Mouse (Mus musculus) ovary, postnatal 14 days (tissue): ENCODE measurements at regions not wholly inside any gene's neighbourhood (a gene's known extent, or its start where the extent isn't known, plus 50 kb on each side); places are given as distances from the start of the nearest gene placed in this dataset.

Experiments
- DNase-seq: peaks from one replicate; pipeline ENCODE4 v3.0.0; 2022; ENCODE audit warnings: low spot score

DNA sequence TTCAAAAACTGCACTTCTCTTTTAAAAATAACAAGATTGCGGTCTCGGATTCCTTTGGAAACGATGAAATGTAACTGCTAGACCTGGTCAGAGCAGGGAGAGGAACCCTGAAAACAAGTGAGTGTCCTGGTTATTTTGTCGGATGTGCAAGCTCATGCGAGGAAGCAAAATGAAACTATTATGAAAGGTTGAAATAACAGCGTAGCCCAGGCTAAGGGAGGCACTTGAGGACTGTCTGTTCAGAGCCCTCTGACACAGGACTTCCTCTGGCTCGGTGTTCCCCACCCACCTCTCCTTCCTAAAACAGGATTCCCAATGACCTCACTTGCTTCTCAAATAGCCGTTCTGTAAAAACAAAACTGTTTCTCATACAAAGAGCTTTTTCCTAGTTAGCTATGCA is 51.3 kb upstream of the S1pr1 start:
- no peak for DNase-seq

DNA sequence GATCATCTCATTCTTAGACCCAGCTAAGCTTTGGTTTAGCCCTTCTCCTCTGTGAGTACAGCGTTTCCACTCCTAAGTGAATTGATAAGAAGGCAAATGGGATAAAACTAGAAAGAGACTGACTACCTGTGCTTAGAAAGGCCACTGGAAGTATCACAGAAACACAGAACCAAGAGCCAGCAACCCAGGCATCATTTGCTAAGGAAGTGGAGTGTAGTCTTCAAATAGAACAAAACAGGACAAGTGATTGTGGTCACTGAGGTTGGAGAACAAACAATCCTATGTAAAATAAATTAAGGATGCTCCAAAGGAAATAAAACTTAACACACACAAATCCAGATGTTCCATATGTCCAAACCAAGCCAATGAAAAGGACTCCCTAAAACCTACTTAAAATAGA is 53.4 kb upstream of the S1pr1 start:
- no peak for DNase-seq

GRCm38 (mm10) chr3:115768761-115769530 is 54.1 kb upstream of the S1pr1 start:
- no peak for DNase-seq

DNA sequence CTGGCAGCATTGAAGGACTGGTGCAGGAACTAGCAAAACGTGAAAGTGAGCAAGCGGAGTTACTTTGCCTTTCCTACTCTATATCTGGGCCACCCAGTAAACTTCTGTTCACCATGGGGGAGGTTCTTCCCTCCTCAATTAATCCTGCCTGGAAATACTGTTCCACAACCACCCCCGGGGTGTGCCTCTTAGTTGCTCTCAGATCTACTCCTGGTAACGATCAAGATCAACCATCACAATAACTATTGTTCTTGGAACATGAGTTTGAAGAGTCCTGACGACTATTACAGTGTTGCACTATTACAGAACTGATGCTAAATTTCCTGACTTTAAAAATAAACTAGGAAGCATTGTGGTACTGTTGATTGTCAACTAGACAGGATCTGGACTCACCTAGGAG is 57.8 kb upstream of the S1pr1 start:
- no peak for DNase-seq

DNA sequence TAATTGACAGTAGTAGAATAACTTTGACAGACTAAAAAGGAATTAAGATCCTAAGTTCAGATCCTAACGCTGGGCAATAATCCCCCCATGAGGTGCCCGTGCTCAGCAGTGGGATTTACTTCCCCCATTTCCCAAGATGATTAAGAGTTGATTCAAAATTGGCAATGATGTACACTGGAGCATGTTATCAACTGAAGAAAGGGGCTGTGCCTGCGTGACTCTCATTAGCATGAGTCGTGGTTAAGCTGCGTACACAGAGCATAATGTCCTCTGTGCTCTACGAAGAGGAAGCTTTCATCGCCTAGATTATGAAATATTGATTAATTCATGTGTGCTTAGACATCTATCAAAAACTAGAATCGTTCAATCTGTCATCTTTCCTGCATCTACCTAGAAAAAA is 59.4 kb upstream of the S1pr1 start:
- no peak for DNase-seq

DNA sequence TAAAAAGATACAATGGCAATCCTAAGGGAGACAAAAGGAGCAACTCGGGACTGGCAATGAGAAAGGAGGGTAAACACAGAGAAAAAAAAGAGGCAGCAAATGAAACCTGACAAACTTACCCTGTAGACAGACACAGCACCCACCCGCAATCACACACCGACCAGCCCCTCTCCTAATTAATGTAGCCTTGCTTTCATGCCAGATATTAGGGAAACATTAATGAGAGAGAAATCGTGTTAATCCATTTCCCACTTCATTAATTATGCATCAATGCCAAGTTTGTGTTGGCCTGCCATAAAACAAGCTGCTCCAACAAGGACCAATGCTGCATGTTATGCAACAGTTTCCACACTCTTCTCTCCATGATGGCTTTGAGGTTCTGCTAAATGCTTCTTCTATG is 59.9 kb upstream of the S1pr1 start:
- no peak for DNase-seq

GRCm38 (mm10) chr3:115779144-115779890 is 64.4 kb upstream of the S1pr1 start:
- no peak for DNase-seq

GRCm38 (mm10) chr3:115779906-115780305 is 65.0 kb upstream of the S1pr1 start:
- no peak for DNase-seq

GRCm38 (mm10) chr3:115782726-115783125 is 67.9 kb upstream of the S1pr1 start:
- DNase-seq, result no peak

DNA sequence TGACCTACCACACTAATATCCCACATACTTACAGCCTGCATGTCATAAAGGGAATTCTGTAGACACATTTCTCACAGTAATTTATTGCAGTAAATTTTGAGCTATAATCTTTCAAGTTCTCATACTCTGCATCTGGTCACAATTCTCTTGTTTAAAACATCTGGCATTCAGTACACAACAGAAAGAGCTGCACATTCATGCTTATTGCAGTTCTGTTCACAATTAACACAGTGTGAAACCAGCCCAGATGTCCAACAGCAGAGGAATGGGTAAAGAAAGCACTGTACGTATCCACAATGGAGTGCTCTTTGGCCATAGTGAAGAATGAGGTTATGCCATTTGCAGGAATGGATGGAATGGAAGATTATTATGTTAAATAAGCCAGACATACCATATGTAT is 72.5 kb upstream of the S1pr1 start:
- no peak for DNase-seq

- no peak for DNase-seq
These were observed 73.7 kb upstream of the S1pr1 start for GRCm38 (mm10) chr3:115788525-115788924.

DNA sequence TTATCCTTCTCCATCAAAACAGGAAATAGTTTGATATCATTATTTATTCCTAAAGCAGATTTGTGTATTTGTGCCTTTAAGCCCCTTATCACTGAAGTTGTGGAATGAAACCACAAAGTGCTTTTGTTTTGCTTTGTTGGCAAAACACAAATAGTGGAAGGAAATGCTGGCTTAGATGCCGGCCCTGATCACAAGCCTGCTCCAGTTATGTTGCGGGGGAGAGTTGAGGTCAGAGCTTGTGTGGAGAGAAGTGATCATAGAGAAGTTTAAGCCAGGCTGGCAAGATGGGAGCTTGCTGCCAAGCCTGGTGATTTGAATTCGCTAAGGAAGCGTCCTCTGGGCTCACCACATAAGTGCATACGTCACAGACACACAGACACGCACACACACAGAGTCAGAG is 74.2 kb upstream of the S1pr1 start:
- DNase-seq, result peak; percentile 7

DNA sequence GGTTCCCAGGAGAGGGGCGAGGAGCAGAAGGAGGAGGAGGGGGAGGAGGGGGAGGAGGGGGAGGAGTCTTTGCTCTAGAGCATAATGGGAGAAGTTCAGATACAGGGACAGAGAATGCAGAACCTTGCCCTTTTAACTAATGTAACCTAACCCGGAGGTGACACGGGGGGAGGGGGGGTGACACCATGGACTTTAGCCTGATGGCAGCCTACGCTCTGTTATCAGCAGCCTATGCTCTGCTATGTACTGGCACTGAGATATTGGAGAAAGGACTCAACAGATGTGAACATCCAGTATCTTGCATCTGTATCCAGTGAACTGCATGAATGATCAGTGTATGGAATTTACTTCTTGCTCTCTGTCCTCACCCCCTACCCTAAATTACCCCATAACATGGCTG is 77.7 kb upstream of the S1pr1 start:
- no peak for DNase-seq

DNA sequence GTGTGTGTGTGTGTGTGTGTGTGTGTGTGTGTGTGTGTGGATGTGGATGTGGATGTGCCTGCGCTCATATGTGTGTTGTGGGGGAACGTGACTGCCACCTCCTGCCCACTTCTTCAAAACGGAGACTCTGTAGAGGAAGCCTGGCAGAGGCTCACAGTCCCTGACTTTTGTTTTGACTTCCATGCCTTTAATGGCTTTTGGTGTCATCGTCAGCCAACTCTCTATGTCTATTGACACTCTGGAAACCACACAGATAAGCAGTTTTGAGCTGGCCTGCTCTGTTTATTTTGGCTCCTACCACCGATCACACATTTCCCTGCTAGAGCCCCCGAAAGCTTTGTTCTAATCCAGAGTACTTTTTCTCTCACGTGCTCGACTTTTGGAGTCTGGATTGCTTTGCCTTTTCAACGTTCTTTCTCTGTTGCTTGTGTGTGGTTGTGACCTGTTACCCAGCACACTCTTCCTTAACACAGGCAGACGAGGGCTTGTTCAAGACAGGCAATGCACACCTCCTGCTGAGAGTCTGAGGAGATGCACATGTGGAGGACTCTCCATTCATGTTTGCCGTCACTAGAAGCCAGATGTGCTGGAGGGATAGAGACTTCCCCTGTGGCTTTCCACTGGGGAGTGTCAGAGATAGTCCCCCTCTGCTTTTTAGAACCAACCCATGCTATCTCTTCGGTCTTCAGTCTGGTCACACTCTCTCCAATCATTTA is 78.6 kb upstream of the S1pr1 start:
- DNase-seq, result peak; percentile 31

- no peak for DNase-seq
These were observed 84.5 kb upstream of the S1pr1 start for GRCm38 (mm10) chr3:115799326-115799725.

- DNase-seq, result no peak
These were observed 85.1 kb upstream of the S1pr1 start for GRCm38 (mm10) chr3:115799981-115800380.

DNA sequence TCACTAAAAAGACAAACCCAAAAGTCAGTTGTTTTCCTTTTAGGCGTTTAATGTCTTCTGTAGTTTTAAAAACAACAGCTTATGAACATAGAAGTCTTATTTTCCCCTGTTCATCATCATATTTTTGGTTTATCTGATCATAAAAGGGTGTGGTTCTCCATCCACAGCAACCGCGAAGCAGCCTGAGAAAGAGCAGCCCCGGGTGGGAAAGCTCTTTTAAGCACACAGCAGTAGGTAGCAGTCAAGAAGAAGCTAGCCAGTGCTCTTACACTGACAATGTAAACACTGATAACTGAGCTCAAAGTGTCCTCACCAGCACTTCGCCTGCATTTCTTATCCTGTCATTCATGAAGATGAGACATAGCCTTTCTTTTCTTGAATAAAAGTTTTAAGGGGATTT is 86.0 kb upstream of the S1pr1 start:
- DNase-seq, result no peak

- DNase-seq, result no peak
These were observed 85.9 kb upstream of the Dph5 start for GRCm38 (mm10) chr3:115801581-115802200.

DNA sequence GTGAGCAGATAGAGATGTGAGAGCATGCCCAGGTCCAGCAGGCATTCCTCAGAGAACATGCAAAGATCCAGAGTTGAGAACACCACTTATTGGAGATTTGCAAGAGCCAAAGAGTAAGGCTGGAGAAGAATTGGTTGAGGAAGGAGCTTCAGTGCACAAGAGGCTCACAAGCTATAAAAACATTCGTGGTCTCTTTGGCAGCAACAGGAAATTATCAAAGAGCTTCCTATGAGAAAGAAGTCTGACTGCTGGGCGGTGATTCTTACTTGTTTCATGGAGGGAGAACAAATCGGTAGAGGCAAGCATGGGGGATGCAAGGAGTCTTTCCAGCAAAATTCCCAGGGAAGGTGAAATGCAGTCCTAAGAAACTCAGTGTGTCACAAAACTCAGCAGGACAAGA is 83.0 kb upstream of the Dph5 start:
- DNase-seq, result no peak

DNA sequence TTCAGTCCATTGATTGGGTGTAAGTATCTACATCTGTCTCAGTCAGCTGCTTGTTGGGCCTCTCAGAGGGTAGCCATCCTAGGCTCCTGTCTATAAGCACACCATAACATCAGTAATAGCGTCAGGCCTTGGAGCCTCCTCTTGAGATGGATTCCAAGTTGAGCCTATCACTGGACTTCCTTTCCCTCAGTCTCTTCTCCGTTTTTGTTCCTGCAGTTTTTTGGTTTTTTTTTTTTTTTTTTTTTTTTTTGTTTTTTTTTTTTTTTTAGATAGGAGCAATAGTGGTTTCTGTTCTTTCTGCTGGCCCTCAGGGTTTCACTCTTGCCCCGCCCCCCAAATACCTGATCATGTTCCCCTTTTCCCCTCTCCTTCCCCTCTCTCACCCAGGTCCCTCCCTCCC is 80.6 kb upstream of the Dph5 start:
- no peak for DNase-seq

DNA sequence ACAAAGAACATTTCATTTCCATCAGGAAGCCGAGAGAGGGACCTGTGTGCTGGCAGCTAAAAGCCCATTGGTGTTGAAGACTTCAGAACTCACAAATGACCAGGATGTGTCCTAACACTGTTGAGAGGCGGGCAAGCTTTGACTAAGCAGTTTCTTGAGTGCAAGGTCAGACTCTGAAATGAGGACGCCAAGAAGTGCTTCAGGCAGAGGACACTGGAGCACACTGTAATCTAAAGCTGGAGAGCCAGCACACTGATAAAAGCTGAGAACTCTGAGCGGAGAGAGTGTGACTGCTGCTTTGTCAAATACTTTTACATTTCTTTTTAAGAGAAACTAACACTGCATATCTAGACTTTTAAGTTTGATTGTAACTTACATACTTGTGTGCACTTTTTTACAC is 72.5 kb upstream of the Dph5 start:
- DNase-seq, result peak; percentile 4

- peak; percentile 8 for DNase-seq
These were observed 72.0 kb upstream of the Dph5 start for GRCm38 (mm10) chr3:115815571-115816156.
